Mouse (Mus musculus) erythroblast, embryonic 14.5 days (primary cell): ENCODE results near the gene Ccdc180.

Experiments
- GATA1 ChIP-seq: IDR thresholded peaks from 2 replicates; pipeline ENCODE4 v1.6.1; 2012; ENCODE audit warnings: low read length, inconsistent platforms, mixed read lengths
- TAL1 ChIP-seq: IDR thresholded peaks from 3 replicates; pipeline ENCODE4 v1.6.1; 2012; ENCODE audit warnings: low read length, inconsistent platforms, mixed read lengths

DNA sequence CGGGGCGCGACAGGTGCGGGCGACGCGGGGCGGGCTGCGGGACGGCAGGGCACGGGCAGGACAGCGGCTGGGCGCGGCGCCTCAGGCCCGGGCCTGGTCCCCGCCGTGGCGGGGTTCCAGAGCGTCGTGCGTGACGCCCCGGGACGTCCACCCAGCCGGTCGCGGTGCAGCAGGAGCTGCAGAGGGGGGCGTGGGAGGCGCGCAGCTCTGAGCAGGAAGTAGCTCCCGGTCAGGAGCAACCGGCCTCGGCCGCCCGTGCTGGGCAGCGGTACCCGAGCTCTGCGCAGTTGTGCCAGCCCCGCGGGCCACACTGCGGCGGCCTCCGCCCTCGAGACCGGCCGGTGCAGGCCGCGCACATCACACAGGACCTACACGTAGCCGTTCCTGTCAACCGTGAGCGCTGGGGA is 82.3 kb downstream of the Ccdc180 start:
- no peak for TF ChIP-seq GATA1
- no peak for TF ChIP-seq TAL1
